11 mouse cellular contexts compared by ENCODE assay signal in genomic region chr3:105374306-105374705, GRCm38 (mm10).
"Had no signal": no experiment of that assay in that cellular context is flagged by ENCODE, and none has a peak within 500 bp of the region (broad histone marks: within the 10 kb centered on the region; RNA-seq: fewer than 3 reads in every experiment).

No protein-coding gene starts in this region.

- DNase-seq: kidney, adult 8-10 months; lung, embryonic 14.5 days; lung, postnatal 4 days; thymus, adult 2 months; thymus, postnatal 25 days had no signal

- H3K4me1 ChIP-seq: limb, embryonic 15.5 days; liver, embryonic 12.5 days; neural tube, embryonic 12.5 days had no signal

- H3K36me3 ChIP-seq: limb, embryonic 15.5 days; liver, embryonic 12.5 days; midbrain, embryonic 10.5 days; midbrain, embryonic 15.5 days; neural tube, embryonic 12.5 days had no signal

- H3K27me3 ChIP-seq: limb, embryonic 15.5 days; liver, embryonic 12.5 days; midbrain, embryonic 15.5 days; neural tube, embryonic 12.5 days had no signal

- H3K4me2 ChIP-seq: limb, embryonic 15.5 days; liver, embryonic 12.5 days; lung, embryonic 14.5 days; midbrain, embryonic 15.5 days; neural tube, embryonic 12.5 days had no signal

- H3K27ac ChIP-seq: limb, embryonic 15.5 days; liver, embryonic 12.5 days; midbrain, embryonic 10.5 days; midbrain, embryonic 15.5 days; neural tube, embryonic 12.5 days; stomach, postnatal 0 days had no signal

- H3K4me3 ChIP-seq: limb, embryonic 15.5 days; liver, embryonic 12.5 days; midbrain, embryonic 10.5 days; midbrain, embryonic 15.5 days; neural tube, embryonic 12.5 days had no signal

- H3K9me3 ChIP-seq: limb, embryonic 15.5 days; liver, embryonic 12.5 days; midbrain, embryonic 10.5 days; midbrain, embryonic 15.5 days; neural tube, embryonic 12.5 days had no signal

- H3K9ac ChIP-seq: limb, embryonic 15.5 days; liver, embryonic 12.5 days; lung, embryonic 14.5 days; midbrain, embryonic 15.5 days; neural tube, embryonic 12.5 days had no signal

- ATAC-seq: liver, embryonic 12.5 days; midbrain, embryonic 15.5 days had no signal
